Mouse (Mus musculus): ENCODE data around the gene Wnt6. TPM values are rescaled to one million over a fixed set of nuclear protein-coding genes. Genes with fewer than 3 reads are reported as not detected.
A peak's percentile ranks its signal among the peaks of the same experiment; 100 is the strongest.

Wnt6 gene
- polyA plus RNA-seq, 1 experiment from 2014 or later, result not detected

DNA sequence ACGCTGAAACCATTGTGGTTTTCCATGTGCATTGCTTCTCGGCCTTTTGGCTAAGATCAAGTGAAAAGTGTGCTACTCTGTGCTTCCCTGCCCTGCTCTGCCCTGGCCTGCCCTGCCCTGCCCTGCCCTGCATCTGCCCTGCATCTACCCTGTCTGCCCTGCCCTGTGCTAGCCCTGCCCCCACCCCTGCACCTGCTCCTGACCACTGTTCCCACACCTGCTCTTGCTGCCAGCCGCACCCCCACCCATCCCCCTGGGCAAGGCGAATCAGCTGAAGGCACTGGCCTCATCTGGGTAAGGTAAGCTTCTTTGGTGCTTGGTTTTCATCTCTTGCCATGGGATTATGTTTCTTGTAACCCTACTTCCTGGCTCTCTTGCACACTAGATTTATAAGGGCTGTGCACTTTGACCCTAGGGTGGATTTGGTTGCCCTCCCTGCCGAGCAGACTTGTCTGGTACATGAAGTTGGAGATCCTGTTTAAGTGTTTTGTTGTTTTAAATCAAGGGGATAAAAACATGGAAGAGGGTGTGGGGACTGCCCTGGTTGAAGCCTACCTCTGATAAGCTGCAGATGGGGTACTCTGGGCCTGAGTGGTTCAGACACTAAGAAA lies 17.4 kb upstream of the Wnt6 start:
- Histone ChIP-seq H3K27ac (no peak overlapping the region), H3K79me2 (ENCODE audit: inconsistent target) (no peaks in the 10 kb centered on the region), H3K36me3 (ENCODE audit: inconsistent target) (no peaks in the 10 kb centered on the region), H3K4me3 (ENCODE audit: inconsistent target) (no peak overlapping the region)
- 52% methylated on average over 5 of the region's 5 CpGs for WGBS (ENCODE audit: missing documents)

DNA sequence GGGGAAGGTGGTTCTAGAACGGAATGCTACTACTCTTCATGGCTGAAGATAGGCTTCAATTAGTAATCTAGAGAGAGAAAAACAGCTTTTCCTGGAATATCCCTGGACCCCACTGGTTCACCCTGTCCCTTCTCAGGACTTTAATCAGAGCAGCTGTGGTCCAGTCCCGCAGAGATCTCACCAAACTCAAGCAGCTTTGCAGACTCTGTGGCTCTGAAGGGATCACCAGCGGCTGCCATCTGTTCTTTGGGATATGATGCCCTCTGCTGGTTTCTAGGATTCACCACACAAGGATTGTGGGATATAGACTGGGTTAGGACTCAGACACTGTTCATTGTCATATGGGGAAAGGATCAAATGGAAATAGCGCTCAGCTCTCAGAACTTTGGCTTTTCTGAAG lies 11.9 kb upstream of the Wnt6 start:
- Histone ChIP-seq H3K79me2 (ENCODE audit: inconsistent target) (no peaks in the 10 kb centered on the region), H3K4me3 (ENCODE audit: inconsistent target) (no peak overlapping the region), H3K27ac (no peak overlapping the region), H3K36me3 (ENCODE audit: inconsistent target) (no peaks in the 10 kb centered on the region)
- 41% methylated on average over 4 of the region's 4 CpGs for WGBS (ENCODE audit: missing documents)

DNA sequence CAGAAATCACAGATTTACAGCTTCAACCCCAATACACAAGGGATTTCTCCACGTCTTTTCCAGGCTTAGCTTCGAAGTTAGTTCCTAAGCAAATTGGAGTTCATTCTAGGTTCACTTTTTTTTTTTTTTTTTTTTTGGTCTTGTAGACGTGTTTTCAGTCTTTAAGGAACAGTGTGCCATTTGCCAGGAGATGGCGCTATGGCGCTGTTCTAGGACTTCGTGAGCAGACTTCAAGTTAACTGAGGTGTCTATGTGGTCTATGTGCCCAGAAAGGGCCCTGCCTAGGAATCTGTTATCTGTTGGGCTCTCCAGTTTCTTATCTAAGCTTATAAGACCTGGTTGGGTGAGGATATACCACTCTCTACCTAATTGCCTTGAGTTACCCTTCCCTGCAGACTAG lies 8.6 kb upstream of the Wnt6 start:
- H3K27ac ChIP-seq, result no peak overlapping the region
- no peak overlapping the region for H3K4me3 ChIP-seq (ENCODE audit: inconsistent target)
- no peaks in the 10 kb centered on the region for H3K79me2 ChIP-seq (ENCODE audit: inconsistent target)
- no peaks in the 10 kb centered on the region for H3K36me3 ChIP-seq (ENCODE audit: inconsistent target)
- under 1% methylated on average over 6 of the region's 6 CpGs for WGBS (ENCODE audit: missing documents)

DNA sequence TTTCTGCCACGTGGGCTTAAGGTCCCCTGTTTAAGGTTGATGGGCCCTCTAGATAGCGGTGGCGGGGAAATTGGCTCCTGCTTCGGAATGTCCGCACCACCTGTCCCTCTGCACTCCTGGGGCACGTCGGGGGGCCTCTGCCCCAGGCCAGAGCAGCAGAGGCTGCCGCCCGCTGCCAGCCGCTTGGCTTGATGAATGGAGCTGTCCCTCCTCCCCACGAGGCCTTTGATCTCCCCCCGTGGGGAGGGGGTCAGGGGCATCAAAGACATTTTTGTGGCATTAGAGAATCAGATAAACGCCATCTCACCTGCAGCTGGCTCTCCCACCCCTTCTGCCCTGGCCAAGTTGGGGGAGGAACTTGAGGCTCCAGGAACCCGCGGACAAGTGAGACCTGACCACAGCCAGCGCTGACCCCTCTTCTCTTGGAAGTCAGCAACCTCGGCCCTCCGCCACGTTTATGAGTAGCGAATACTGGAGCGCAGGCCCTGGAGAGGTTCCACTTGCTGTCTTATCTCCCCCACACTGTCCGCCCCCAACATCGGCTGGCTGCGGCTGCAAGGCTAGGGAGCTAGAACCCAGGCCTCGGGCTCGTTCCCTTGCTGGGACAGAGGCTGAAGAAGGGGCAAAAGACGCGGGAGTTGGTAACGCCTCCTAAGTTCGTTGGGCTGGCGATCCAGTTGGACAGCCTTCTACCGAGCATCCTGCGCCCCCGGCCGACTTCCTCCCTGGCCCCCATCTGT lies 795 bp upstream of the Wnt6 start:
- Histone ChIP-seq H3K79me2 (ENCODE audit: inconsistent target) (no peaks in the 10 kb centered on the region), H3K36me3 (ENCODE audit: inconsistent target) (no peaks in the 10 kb centered on the region), H3K27ac (no peak overlapping the region), H3K4me3 (ENCODE audit: inconsistent target) (no peak overlapping the region)
- 10% methylated on average over 32 of the region's 35 CpGs for WGBS (ENCODE audit: missing documents)

- Histone ChIP-seq H3K36me3 (ENCODE audit: inconsistent target) (no peaks in the 10 kb centered on the region), H3K27ac (no peak overlapping the region), H3K79me2 (ENCODE audit: inconsistent target) (no peaks in the 10 kb centered on the region), H3K4me3 (ENCODE audit: inconsistent target) (no peak overlapping the region)
- WGBS (ENCODE audit: missing documents), result 2% methylated on average over 9 of the region's 26 CpGs
Observed at GRCm38 (mm10) chr1:74771467-74771844, 236 bp upstream of the Wnt6 start.

DNA sequence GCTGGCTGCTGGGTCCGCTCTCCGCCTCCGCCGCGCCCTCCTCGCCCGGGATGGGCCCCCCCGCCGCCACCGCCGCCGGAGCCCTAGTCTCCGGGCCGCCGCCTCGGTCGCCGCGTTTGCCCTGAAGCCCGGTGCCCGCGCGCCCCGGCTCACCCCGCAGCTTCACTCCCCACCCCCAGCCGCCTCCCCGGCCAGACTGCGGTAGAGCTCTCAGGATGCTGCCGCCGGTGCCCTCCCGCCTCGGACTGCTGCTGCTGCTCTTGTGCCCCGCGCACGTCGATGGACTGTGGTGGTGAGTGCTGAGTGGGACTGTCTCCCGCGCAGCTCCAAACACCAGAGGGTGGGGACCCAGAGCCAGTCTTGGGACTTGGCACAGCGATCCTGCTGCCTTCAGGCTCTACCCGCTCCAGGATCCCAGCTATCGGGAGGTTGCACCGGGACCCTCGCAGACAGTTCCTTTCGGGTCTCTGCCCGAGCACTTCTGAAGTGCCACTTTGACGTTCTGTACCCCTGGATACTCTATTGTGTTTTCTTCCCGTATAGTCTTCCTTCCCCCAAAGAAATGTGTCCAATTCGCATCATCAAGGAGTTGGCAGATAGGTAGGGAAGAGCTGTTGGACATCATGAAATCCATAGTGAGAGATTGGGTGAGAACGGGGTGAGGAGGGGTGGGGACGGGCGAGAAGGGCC lies 384 bp downstream of the Wnt6 start:
- WGBS (ENCODE audit: missing documents), result 2% methylated on average over 47 of the region's 51 CpGs
- H3K27ac ChIP-seq, result no peak overlapping the region
- H3K79me2 ChIP-seq (ENCODE audit: inconsistent target), result no peaks in the 10 kb centered on the region
- H3K36me3 ChIP-seq (ENCODE audit: inconsistent target), result no peaks in the 10 kb centered on the region
- no peak overlapping the region for H3K4me3 ChIP-seq (ENCODE audit: inconsistent target)

GRCm38 (mm10) chr1:74773136-74773535 lies 1.4 kb downstream of the Wnt6 start:
- no peaks in the 10 kb centered on the region for H3K36me3 ChIP-seq (ENCODE audit: inconsistent target)
- no peak overlapping the region for H3K27ac ChIP-seq
- 1% methylated on average over 15 of the region's 15 CpGs for WGBS (ENCODE audit: missing documents)
- no peaks in the 10 kb centered on the region for H3K79me2 ChIP-seq (ENCODE audit: inconsistent target)
- no peak overlapping the region for H3K4me3 ChIP-seq (ENCODE audit: inconsistent target)

DNA sequence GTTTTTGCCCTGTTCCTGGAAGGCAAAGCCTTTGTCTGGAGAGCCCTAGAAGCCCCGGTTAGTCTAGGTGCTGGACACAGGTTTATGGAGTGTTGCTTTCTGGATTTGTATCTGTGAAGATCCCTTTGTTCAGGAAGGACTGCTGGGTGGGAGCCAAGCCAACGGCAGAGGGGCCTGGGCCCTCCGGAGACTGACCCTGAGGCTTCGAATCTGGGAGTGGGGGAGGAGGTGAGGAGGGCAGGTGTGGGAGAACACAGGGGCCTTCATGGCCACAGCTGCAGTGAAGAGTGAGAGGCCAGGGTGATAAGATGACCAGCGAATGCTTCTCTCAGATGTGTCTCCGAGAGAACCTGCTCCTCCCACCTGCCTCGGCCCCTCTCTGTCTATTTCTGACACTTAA lies 2.4 kb downstream of the Wnt6 start:
- Histone ChIP-seq H3K4me3 (ENCODE audit: inconsistent target) (no peak overlapping the region), H3K27ac (no peak overlapping the region), H3K79me2 (ENCODE audit: inconsistent target) (no peaks in the 10 kb centered on the region), H3K36me3 (ENCODE audit: inconsistent target) (no peaks in the 10 kb centered on the region)
- WGBS (ENCODE audit: missing documents), result 74% methylated on average over 7 of the region's 7 CpGs

GRCm38 (mm10) chr1:74775816-74776215 lies 4.1 kb downstream of the Wnt6 start:
- Histone ChIP-seq H3K79me2 (ENCODE audit: inconsistent target) (no peaks in the 10 kb centered on the region), H3K27ac (no peak overlapping the region), H3K4me3 (ENCODE audit: inconsistent target) (no peak overlapping the region), H3K36me3 (ENCODE audit: inconsistent target) (no peaks in the 10 kb centered on the region)
- WGBS (ENCODE audit: missing documents), result 26% methylated on average over 5 of the region's 5 CpGs

- no peaks in the 10 kb centered on the region for H3K36me3 ChIP-seq (ENCODE audit: inconsistent target)
- WGBS (ENCODE audit: missing documents), result 78% methylated on average over 3 of the region's 3 CpGs
Observed at GRCm38 (mm10) chr1:74778934-74779486, 7.3 kb downstream of the Wnt6 start.

DNA sequence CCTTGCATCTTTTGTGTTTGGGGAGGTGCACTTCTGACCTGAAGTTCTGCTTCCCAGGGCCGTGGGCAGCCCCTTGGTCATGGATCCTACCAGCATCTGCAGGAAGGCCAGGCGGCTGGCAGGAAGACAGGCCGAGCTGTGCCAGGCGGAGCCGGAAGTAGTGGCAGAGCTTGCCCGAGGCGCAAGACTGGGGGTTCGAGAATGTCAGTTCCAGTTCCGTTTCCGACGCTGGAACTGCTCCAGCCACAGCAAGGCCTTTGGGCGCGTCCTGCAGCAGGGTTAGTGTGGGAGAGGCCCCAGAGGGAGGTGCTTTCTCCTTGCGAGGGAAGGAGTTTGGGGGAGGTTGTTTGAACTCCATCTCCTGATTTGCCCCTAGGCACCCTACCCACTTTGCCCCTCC lies 10.4 kb downstream of the Wnt6 start:
- H3K27ac ChIP-seq, result 0 out of 2 replicates have a peak overlapping the region, but pooled peaks have one; percentile 3
- H3K79me2 ChIP-seq (ENCODE audit: inconsistent target), result no peaks in the 10 kb centered on the region
- no peaks in the 10 kb centered on the region for H3K36me3 ChIP-seq (ENCODE audit: inconsistent target)
- WGBS (ENCODE audit: missing documents), result 15% methylated on average over 14 of the region's 14 CpGs
- peak overlapping the region; percentile 8; the same call in 1 of the 2 replicates for H3K4me3 ChIP-seq (ENCODE audit: inconsistent target)

More at GRCm38 (mm10) chr1:74778934-74779486, 7.3 kb downstream of the Wnt6 start:
- H3K79me2 ChIP-seq (ENCODE audit: inconsistent target), result no peaks in the 10 kb centered on the region
- H3K27ac ChIP-seq, result no peak overlapping the region
- no peak overlapping the region for H3K4me3 ChIP-seq (ENCODE audit: inconsistent target)

DNA sequence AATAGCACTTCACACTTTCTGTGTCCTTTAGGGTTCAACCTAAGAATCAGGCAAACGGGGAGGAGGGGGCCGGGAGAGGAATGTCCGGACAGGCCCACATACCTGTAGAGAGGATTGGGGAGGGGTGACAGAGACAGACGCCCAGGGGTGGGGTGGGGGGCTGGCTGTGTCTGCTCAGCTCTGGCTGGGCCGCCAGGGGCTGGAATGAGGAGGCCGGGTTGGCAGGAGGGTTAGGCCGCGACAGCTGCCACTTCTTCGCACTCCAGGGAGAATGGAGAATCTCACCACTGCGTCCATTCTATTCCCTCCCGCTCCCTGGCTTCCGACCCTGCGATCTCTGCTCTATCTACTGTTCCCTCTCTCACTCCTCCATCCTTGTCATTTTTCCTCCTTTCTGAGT lies 11.9 kb downstream of the Wnt6 start:
- no peaks in the 10 kb centered on the region for H3K36me3 ChIP-seq (ENCODE audit: inconsistent target)
- H3K79me2 ChIP-seq (ENCODE audit: inconsistent target), result no peaks in the 10 kb centered on the region
- no peak overlapping the region for H3K27ac ChIP-seq
- 54% methylated on average over 13 of the region's 13 CpGs for WGBS (ENCODE audit: missing documents)
- no peak overlapping the region; the same call in 1 of the 2 replicates for H3K4me3 ChIP-seq (ENCODE audit: inconsistent target)

- H3K36me3 ChIP-seq (ENCODE audit: inconsistent target), result no peaks in the 10 kb centered on the region
- no peaks in the 10 kb centered on the region for H3K79me2 ChIP-seq (ENCODE audit: inconsistent target)
- H3K27ac ChIP-seq, result no peak overlapping the region
- no peak overlapping the region; the same call in 1 of the 2 replicates for H3K4me3 ChIP-seq (ENCODE audit: inconsistent target)
- WGBS (ENCODE audit: missing documents), result 1% methylated on average over 58 of the region's 67 CpGs
Observed at GRCm38 (mm10) chr1:74784041-74784759, 12.5 kb downstream of the Wnt6 start.

DNA sequence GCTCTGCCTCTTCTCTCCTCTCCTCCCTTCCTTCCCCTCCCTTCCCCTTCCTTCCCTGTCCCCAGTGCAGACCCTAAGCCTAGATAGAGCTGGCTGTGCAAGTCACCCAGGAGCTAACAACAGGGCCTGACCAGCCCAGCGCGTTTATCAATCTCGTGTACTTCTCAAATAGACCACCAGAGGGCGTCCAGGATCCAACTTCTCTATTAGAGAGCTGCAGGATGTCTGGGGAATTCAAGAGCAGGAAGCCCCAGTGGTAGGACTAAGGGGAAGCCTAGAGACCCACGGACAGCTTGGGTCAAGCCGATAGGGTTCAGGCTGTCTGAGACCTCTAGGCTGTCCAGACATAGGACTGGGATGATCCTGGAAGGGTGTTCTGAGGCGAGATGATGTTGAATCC lies 16.2 kb downstream of the Wnt6 start:
- 8% methylated on average over 7 of the region's 7 CpGs for WGBS (ENCODE audit: missing documents)

More for the DNA sequence above, 16.2 kb downstream of the Wnt6 start:
- H3K36me3 ChIP-seq (ENCODE audit: inconsistent target), result no peaks in the 10 kb centered on the region
- H3K4me3 ChIP-seq (ENCODE audit: inconsistent target), result no peak overlapping the region
- H3K79me2 ChIP-seq (ENCODE audit: inconsistent target), result no peaks in the 10 kb centered on the region
- H3K27ac ChIP-seq, result no peak overlapping the region

Measured in macrophage (primary cell).